Mouse (Mus musculus): ENCODE data around the gene Pik3ca.

DNA sequence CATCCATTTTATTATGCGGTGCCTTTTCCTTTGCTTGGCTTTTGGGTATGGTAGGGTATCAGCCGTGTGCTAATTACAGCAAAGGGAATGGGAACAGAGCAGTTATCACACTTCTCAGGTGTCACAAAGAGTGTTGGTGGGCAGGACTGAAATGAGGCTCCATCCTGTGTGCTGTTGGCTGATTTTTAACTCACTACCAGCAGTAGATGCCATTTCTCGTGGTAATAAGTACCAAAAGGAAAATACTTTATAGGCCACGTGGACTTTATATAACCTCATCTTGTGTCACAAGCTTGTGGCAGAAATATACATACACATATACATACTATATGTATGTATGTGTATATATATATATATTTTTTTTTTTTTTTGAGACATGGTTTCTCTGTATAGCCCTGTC is 69.8 kb downstream of the Pik3ca start:
- TF ChIP-seq ZNF384 (IDR thresholded peaks at IDR 0.05; ENCODE audit: low read depth, low read length) = no peak
- no peak for TF ChIP-seq MAFK (IDR thresholded peaks at IDR 0.05; ENCODE audit: insufficient read depth, low read depth, low read length)
- TF ChIP-seq CHD2 (IDR thresholded peaks at IDR 0.05; ENCODE audit: low read depth, low read length) = no peak
